8 mouse cellular contexts compared by ENCODE assay signal in the genomic region with DNA sequence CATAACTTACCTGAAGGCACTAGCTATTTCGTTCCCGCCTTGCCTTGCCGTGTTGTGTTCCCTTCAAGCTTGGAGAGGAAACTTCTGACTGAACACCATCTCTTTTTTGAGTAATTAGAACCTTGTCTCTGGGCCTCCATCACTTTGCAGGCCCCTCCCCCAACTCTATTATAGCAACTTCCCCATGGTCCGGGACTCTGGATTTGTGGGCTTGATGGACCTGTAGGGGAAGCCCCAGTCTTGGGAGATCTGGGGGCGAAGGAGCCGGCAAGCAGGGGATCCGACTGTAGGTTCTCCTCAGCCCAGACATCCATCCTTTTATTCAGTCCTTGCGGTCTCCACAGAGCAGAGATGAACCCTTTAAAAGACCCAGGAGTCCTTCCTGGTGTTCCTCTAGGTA. TPM values are rescaled to one million over a fixed set of nuclear protein-coding genes. Genes with fewer than 3 reads are reported as not detected.
DNase-seq lines count a peak whose midpoint lies in the region; ATAC-seq and TF ChIP-seq lines count a peak whose summit lies in the region.

No protein-coding gene starts in this region.

- no peaks in the 10 kb centered on the region for H3K27me3 ChIP-seq in heart, embryonic 15.5 days
- H3K27me3 ChIP-seq in hindbrain, embryonic 15.5 days: peaks cover 5% of the 10 kb centered on the region; the same call in 1 of the 2 replicates
- peaks cover 14% of the 10 kb centered on the region; the same call in 1 of the 2 replicates for H3K27me3 ChIP-seq in midbrain, embryonic 14.5 days (ENCODE audit: control insufficient read depth, insufficient read depth, low read length)

- no peaks in the 10 kb centered on the region for H3K36me3 ChIP-seq in heart, embryonic 15.5 days
- H3K36me3 ChIP-seq in hindbrain, embryonic 15.5 days: no peaks in the 10 kb centered on the region
- H3K36me3 ChIP-seq in midbrain, embryonic 14.5 days (ENCODE audit: control insufficient read depth, insufficient read depth, low read length): no peaks in the 10 kb centered on the region

- no peak for ATAC-seq in heart, embryonic 15.5 days (replicated peaks; ENCODE audit: insufficient number of reproducible peaks, insufficient read depth, low FRiP score, low read depth)
- ATAC-seq in hindbrain, embryonic 15.5 days (ENCODE audit: low FRiP score, low read depth): no peak
- no peak for ATAC-seq in midbrain, embryonic 14.5 days (ENCODE audit: low FRiP score, low TSS enrichment)
- ATAC-seq in erythroblast, adult 5-6 weeks (replicated peaks; ENCODE audit: low FRiP score, poor library complexity, severe bottlenecking): no peak

- DNase-seq in heart, postnatal 25 days (ENCODE audit: low spot score): no peak
- DNase-seq in midbrain, embryonic 14.5 days: no peak
- DNase-seq in cerebellum, postnatal 10 days: no peak
- DNase-seq in gastrocnemius, postnatal 10 days: no peak

- H3K4me1 ChIP-seq in heart, embryonic 15.5 days (replicated peaks): peaks cover 53% of the 10 kb centered on the region
- H3K4me1 ChIP-seq in bone marrow macrophage, adult 2 months (ENCODE audit: control insufficient read depth, insufficient read depth, low read length): peaks cover 67% of the 10 kb centered on the region
- peaks cover 12% of the 10 kb centered on the region for H3K4me1 ChIP-seq in hindbrain, embryonic 15.5 days (replicated peaks)
- 0 out of 2 replicates have a peak, but pooled peaks cover 4% of the 10 kb centered on the region for H3K4me1 ChIP-seq in midbrain, embryonic 14.5 days (ENCODE audit: control insufficient read depth, insufficient read depth, low read length)

- TF ChIP-seq POLR2A in bone marrow macrophage, adult 2 months (IDR thresholded peaks at IDR 0.05; ENCODE audit: borderline replicate concordance, low read depth, low read length): no peak

- H3K27ac ChIP-seq in heart, embryonic 15.5 days: peak overlapping the region; percentile 90
- peak overlapping the region; percentile 39 for H3K27ac ChIP-seq in bone marrow macrophage, adult 2 months (ENCODE audit: insufficient read depth, low read depth, low read length)
- H3K27ac ChIP-seq in hindbrain, embryonic 15.5 days (replicated peaks): no peak overlapping the region
- H3K27ac ChIP-seq in midbrain, embryonic 14.5 days (replicated peaks; ENCODE audit: low read depth, low read length): no peak overlapping the region

- intact Hi-C loops in heart, postnatal 25 days (cut with DNase I): no loop called here

- WGBS in heart, embryonic 15.5 days: 44% methylated on average over 8 of the region's 8 CpGs
- 53% methylated on average over 8 of the region's 8 CpGs for WGBS in hindbrain, embryonic 15.5 days
- 39% methylated on average over 8 of the region's 8 CpGs for WGBS in midbrain, embryonic 14.5 days

- H3K4me2 ChIP-seq in heart, embryonic 15.5 days: peak overlapping the region; percentile 87
- peak overlapping the region; percentile 87 for H3K4me2 ChIP-seq in hindbrain, embryonic 15.5 days
- H3K4me2 ChIP-seq in midbrain, embryonic 14.5 days (ENCODE audit: low read length): peak overlapping the region; percentile 88

- peak overlapping the region; percentile 76 for H3K9ac ChIP-seq in heart, embryonic 15.5 days
- no peak overlapping the region for H3K9ac ChIP-seq in hindbrain, embryonic 15.5 days
- H3K9ac ChIP-seq in midbrain, embryonic 14.5 days (replicated peaks; ENCODE audit: low read length): no peak overlapping the region

- peak overlapping the region; percentile 76 for H3K4me3 ChIP-seq in heart, embryonic 15.5 days
- peak overlapping the region; percentile 76 for H3K4me3 ChIP-seq in bone marrow macrophage, adult 2 months (ENCODE audit: insufficient read depth, low read length)
- H3K4me3 ChIP-seq in hindbrain, embryonic 15.5 days: peak overlapping the region; percentile 50
- peak overlapping the region; percentile 52 for H3K4me3 ChIP-seq in midbrain, embryonic 14.5 days (replicated peaks; ENCODE audit: low read depth, low read length)

- H3K9me3 ChIP-seq in heart, embryonic 15.5 days (replicated peaks): no peaks in the 10 kb centered on the region
- no peaks in the 10 kb centered on the region for H3K9me3 ChIP-seq in hindbrain, embryonic 15.5 days
- H3K9me3 ChIP-seq in midbrain, embryonic 14.5 days (ENCODE audit: control insufficient read depth, low read length): no peaks in the 10 kb centered on the region

- no peak for TF ChIP-seq CTCF in bone marrow macrophage, adult 2 months (IDR thresholded peaks at IDR 0.05; ENCODE audit: low read depth, low read length)

RNA-seq across cellular contexts. Expression of a gene that starts 0.8 kb away (rescaled TPM):
- 321 and 325 TPM in 2 replicates for polyA plus RNA-seq in heart, embryonic 15.5 days (2015; fragmentation: Nextera tagmentation; extraction: Ambion mirVana)
- total RNA-seq in heart, postnatal 25 days (2021): 100 to 1,000 TPM; 860 to 960 TPM
- polyA plus RNA-seq in bone marrow macrophage, adult 2 months (2012; ENCODE audit: insufficient read depth, insufficient read length, missing spikeins): 330 and 333 TPM in 2 replicates
- polyA plus RNA-seq in hindbrain, embryonic 15.5 days (2015; fragmentation: Nextera tagmentation; extraction: Ambion mirVana): 24.4 and 27.4 TPM in 2 replicates
- polyA plus RNA-seq in midbrain, embryonic 14.5 days (2014; fragmentation: Nextera tagmentation; extraction: Ambion mirVana): 8.8 and 18.9 TPM in 2 replicates
- total RNA-seq in erythroblast, adult 5-6 weeks (2015; ENCODE audit: low replicate concordance): 15.0 and 16.7 TPM in 2 replicates
- 19.7 and 23.1 TPM in 2 replicates for total RNA-seq in erythroblast, adult 5-6 weeks (2017; ENCODE audit: low replicate concordance)
- total RNA-seq in gastrocnemius, postnatal 10 days (2021): 100 to 1,000 TPM; 209 to 218 TPM

RNA-seq across cellular contexts. Expression of a gene that starts 56.0 kb away (rescaled TPM):
- 238 and 318 TPM in 2 replicates for polyA plus RNA-seq in heart, embryonic 15.5 days (2015; fragmentation: Nextera tagmentation; extraction: Ambion mirVana)
- total RNA-seq in heart, postnatal 25 days (2021): 100 to 1,000 TPM; 117 to 136 TPM
- 259 and 260 TPM in 2 replicates for polyA plus RNA-seq in bone marrow macrophage, adult 2 months (2012; ENCODE audit: insufficient read depth, insufficient read length, missing spikeins)
- polyA plus RNA-seq in hindbrain, embryonic 15.5 days (2015; fragmentation: Nextera tagmentation; extraction: Ambion mirVana): 407 and 436 TPM in 2 replicates
- polyA plus RNA-seq in midbrain, embryonic 14.5 days (2014; fragmentation: Nextera tagmentation; extraction: Ambion mirVana): 401 and 415 TPM in 2 replicates
- 58.4 and 62.1 TPM in 2 replicates for total RNA-seq in erythroblast, adult 5-6 weeks (2015; ENCODE audit: low replicate concordance)
- 61.2 and 131 TPM in 2 replicates for total RNA-seq in erythroblast, adult 5-6 weeks (2017; ENCODE audit: low replicate concordance)
- total RNA-seq in gastrocnemius, postnatal 10 days (2021): 100 to 1,000 TPM in 1 of 2 experiments, 10 to 100 TPM in 1; 86.9 to 104 TPM

Comparison
In these comparisons a context has a peak if more than half of its experiments do, and no peak if none do; other contexts are left out.
1. H3K27ac ChIP-seq: peak in heart, embryonic 15.5 days (single experiment) and bone marrow macrophage, adult 2 months (single experiment); none in hindbrain, embryonic 15.5 days (single experiment) and midbrain, embryonic 14.5 days (single experiment).
2. RNA of a gene that starts 0.8 kb away (polyA plus RNA-seq): 330 to 333 TPM in bone marrow macrophage, adult 2 months and 321 to 325 TPM in heart, embryonic 15.5 days; 24.4 to 27.4 TPM in hindbrain, embryonic 15.5 days and 8.8 to 18.9 TPM in midbrain, embryonic 14.5 days; every median in the first group is over 10 times any median in the second.
3. Peak in every context shown above with its lines, with median percentiles within 50 percentile points of each other: H3K4me2 ChIP-seq and H3K4me3 ChIP-seq.